8 mouse cellular contexts compared by ENCODE assay signal in the genomic region with DNA sequence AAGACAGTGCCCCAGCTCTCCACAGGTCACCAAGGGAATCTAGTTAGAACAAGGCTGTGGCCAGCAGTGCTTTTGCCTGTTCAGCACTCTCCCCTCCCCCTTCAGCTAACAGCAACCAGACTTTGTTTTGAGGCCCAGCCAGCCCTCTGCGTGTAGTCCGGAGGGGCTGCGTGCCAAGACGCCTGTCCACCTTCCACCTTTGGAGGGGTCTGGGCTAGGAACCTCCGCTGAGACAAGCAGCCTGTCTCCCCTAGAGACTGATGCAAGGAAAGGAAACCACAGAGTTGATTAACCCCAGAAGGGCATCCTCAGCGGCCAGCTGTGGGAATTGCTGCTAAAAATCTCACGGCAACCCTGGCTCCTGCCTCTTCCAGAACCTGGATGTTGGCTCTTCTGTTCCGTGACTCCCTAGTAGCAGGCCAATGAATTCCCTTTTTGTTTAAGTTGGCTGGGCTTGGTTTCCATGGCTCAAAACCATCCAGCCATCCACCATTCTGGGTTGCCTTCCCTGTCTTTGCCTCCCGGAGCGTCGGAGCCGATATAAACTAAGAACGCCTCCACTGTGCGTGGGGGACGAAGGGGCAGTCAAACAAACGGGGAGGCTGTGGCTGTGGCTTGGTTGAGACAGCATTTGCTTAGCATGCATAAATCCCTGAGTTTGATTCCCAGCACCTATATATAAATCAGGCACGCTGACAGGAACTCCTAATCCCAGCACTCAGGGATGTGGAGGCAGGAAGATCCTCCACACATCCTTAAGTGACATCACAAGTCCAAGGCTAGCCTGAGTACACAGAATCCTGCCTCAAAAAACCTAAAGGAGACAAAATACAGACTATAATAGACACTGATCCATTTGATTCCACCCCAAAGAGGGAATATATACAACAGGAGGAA. TPM values are rescaled to one million over a fixed set of nuclear protein-coding genes. Genes with fewer than 3 reads are reported as not detected.
DNase-seq lines count a peak whose midpoint lies in the region; ATAC-seq and TF ChIP-seq lines count a peak whose summit lies in the region.

No protein-coding gene starts in this region.

- no peaks in the 10 kb centered on the region for H3K9me3 ChIP-seq in forebrain, embryonic 16.5 days (ENCODE audit: control insufficient read depth, low read length)
- H3K9me3 ChIP-seq in limb, embryonic 12.5 days: no peaks in the 10 kb centered on the region; the same call in 1 of the 2 replicates
- H3K9me3 ChIP-seq in stomach, embryonic 14.5 days (ENCODE audit: control insufficient read depth, low read depth, low read length): no peaks in the 10 kb centered on the region

- no peak overlapping the region for H3K9ac ChIP-seq in forebrain, embryonic 16.5 days (replicated peaks; ENCODE audit: low read depth, low read length)
- H3K9ac ChIP-seq in limb, embryonic 12.5 days (replicated peaks): no peak overlapping the region
- H3K9ac ChIP-seq in stomach, embryonic 14.5 days (replicated peaks; ENCODE audit: low read depth, low read length): no peak overlapping the region

- no peak for TF ChIP-seq CTCF in kidney, adult 2 months (conservative IDR thresholded peaks at IDR 0.05; ENCODE audit: insufficient read depth, insufficient read length, low read depth, low read length)

- no peak overlapping the region for H3K4me2 ChIP-seq in forebrain, embryonic 16.5 days (ENCODE audit: low read length)
- H3K4me2 ChIP-seq in limb, embryonic 12.5 days: peak overlapping the region; percentile 28; the same call in 1 of the 2 replicates
- H3K4me2 ChIP-seq in stomach, embryonic 14.5 days (replicated peaks; ENCODE audit: low read depth, low read length): no peak overlapping the region; the same call in 1 of the 2 replicates

- no peak overlapping the region for H3K27ac ChIP-seq in kidney, adult 2 months (ENCODE audit: insufficient read depth, low read depth, low read length)
- peak overlapping the region; percentile 24; the same call in 1 of the 2 replicates for H3K27ac ChIP-seq in forebrain, embryonic 16.5 days (ENCODE audit: low read length)
- peak overlapping the region; percentile 97 for H3K27ac ChIP-seq in limb, embryonic 12.5 days
- peak overlapping the region; percentile 77 for H3K27ac ChIP-seq in stomach, embryonic 14.5 days (ENCODE audit: low read length)

- DNase-seq in kidney, postnatal 4 days: peak; percentile 65 to 74
- DNase-seq in kidney, adult 2 months: no peak
- peak; percentile 81 for DNase-seq in embryo, embryonic 10 days (ENCODE audit: low spot score)
- no peak for DNase-seq in adrenal gland, postnatal 10 days
- no peak for DNase-seq in cerebellum, adult 9-10 months

- no peak overlapping the region for H3K4me3 ChIP-seq in kidney, adult 2 months (ENCODE audit: insufficient read depth, low read depth, low read length)
- no peak overlapping the region for H3K4me3 ChIP-seq in forebrain, embryonic 16.5 days (replicated peaks; ENCODE audit: low read length)
- H3K4me3 ChIP-seq in limb, embryonic 12.5 days (replicated peaks): no peak overlapping the region
- H3K4me3 ChIP-seq in stomach, embryonic 14.5 days (ENCODE audit: low read depth, low read length): no peak overlapping the region

- WGBS in kidney, adult 2 months: 56% methylated on average over 17 of the region's 17 CpGs
- 36% methylated on average over 17 of the region's 17 CpGs for WGBS in forebrain, embryonic 16.5 days
- WGBS in limb, embryonic 12.5 days: 45% methylated on average over 17 of the region's 17 CpGs
- 37% methylated on average over 17 of the region's 17 CpGs for WGBS in stomach, embryonic 14.5 days

- no peaks in the 10 kb centered on the region for H3K36me3 ChIP-seq in kidney, adult 2 months (ENCODE audit: control insufficient read depth, insufficient read depth, low read length)
- no peaks in the 10 kb centered on the region for H3K36me3 ChIP-seq in forebrain, embryonic 16.5 days (ENCODE audit: control insufficient read depth, insufficient read depth)
- H3K36me3 ChIP-seq in limb, embryonic 12.5 days: no peaks in the 10 kb centered on the region
- H3K36me3 ChIP-seq in stomach, embryonic 14.5 days (ENCODE audit: control insufficient read depth, insufficient read depth, low read length): no peaks in the 10 kb centered on the region

- peak; percentile 33; the same call in 1 of the 2 replicates for ATAC-seq in forebrain, embryonic 16.5 days
- peak; percentile 45; the same call in 1 of the 2 replicates for ATAC-seq in limb, embryonic 12.5 days (ENCODE audit: insufficient number of reproducible peaks, insufficient read depth, low FRiP score, low TSS enrichment, low read depth)
- peak; percentile 68; the same call in 1 of the 2 replicates for ATAC-seq in stomach, embryonic 14.5 days (ENCODE audit: insufficient number of reproducible peaks, insufficient read depth, low FRiP score, low read depth)

- H3K4me1 ChIP-seq in kidney, adult 2 months (ENCODE audit: control insufficient read depth, insufficient read depth, low read length): no peaks in the 10 kb centered on the region
- H3K4me1 ChIP-seq in forebrain, embryonic 16.5 days (replicated peaks; ENCODE audit: control insufficient read depth, insufficient read depth, low read length): peaks cover 15% of the 10 kb centered on the region
- H3K4me1 ChIP-seq in limb, embryonic 12.5 days (replicated peaks): peaks cover 53% of the 10 kb centered on the region
- peaks cover 33% of the 10 kb centered on the region for H3K4me1 ChIP-seq in stomach, embryonic 14.5 days (ENCODE audit: control insufficient read depth, insufficient read depth, low read length)

- TF ChIP-seq POLR2A in kidney, adult 2 months (IDR thresholded peaks at IDR 0.05; ENCODE audit: low read depth, low read length): no peak

- no peaks in the 10 kb centered on the region for H3K27me3 ChIP-seq in kidney, adult 2 months (replicated peaks; ENCODE audit: control insufficient read depth, insufficient read depth, low read length)
- no peaks in the 10 kb centered on the region for H3K27me3 ChIP-seq in forebrain, embryonic 16.5 days (replicated peaks; ENCODE audit: control insufficient read depth, insufficient read depth, low read length)
- H3K27me3 ChIP-seq in limb, embryonic 12.5 days: no peaks in the 10 kb centered on the region
- H3K27me3 ChIP-seq in stomach, embryonic 14.5 days (ENCODE audit: control insufficient read depth, insufficient read depth, low read length): no peaks in the 10 kb centered on the region

RNA-seq across cellular contexts. Expression of a gene that starts 14.3 kb away (rescaled TPM):
- polyA plus RNA-seq in kidney, adult 2 months (2012; rRNA removed): 11.6 and 12.4 TPM in 2 replicates
- polyA plus RNA-seq in forebrain, embryonic 16.5 days (2015; fragmentation: Nextera tagmentation; extraction: Ambion mirVana): 4.1 and 4.6 TPM in 2 replicates
- polyA plus RNA-seq in limb, embryonic 12.5 days (2016; fragmentation: Nextera tagmentation; extraction: Ambion mirVana): 6.4 and 7.0 TPM in 2 replicates
- polyA plus RNA-seq in stomach, embryonic 14.5 days (2014; fragmentation: Nextera tagmentation; extraction: Ambion mirVana): 3.9 and 4.1 TPM in 2 replicates
- total RNA-seq in adrenal gland, postnatal 10 days (2021): 10 to 100 TPM; 22.9 to 23.6 TPM

Comparison
In these comparisons a context has a peak if more than half of its experiments do, and no peak if none do; other contexts are left out.
1. DNase-seq: peak in kidney, postnatal 4 days (2 of 2) and embryo, embryonic 10 days (single experiment); none in kidney, adult 2 months (single experiment), adrenal gland, postnatal 10 days (single experiment) and cerebellum, adult 9-10 months (single experiment).
2. Peak in every context shown above with its lines, with median percentiles within 50 percentile points of each other: ATAC-seq.